Mouse (Mus musculus) activated CD4-positive, CD25-positive, alpha-beta regulatory T cell, adult 4 months (primary cell): ENCODE data around the gene Catsperd. TPM values are rescaled to one million over a fixed set of nuclear protein-coding genes. Genes with fewer than 3 reads are reported as not detected.

ENCODE experiments used
- polyA plus RNA-seq, 2 experiments: library from polyadenylated mRNA; unstranded; fragments of 100-300 nt; shearing (Covaris generic); gene quantifications; one replicate each; pipeline ENCODE4 v1.2.1; 2017

The Catsperd gene
- polyA plus RNA-seq, 2 experiments from 2014 or later: 0.87 to 1.0 TPM

Other genes with a start within 250 kb of the Catsperd start
- 1 to 10 TPM; 6.5 to 8.6 TPM for gene Ptprs, start 151.7 kb upstream of the Catsperd start, polyA plus RNA-seq
- not detected for gene Znrf4, start 115.7 kb upstream of the Catsperd start, polyA plus RNA-seq
- gene Gm20219, start 73.8 kb upstream of the Catsperd start, polyA plus RNA-seq: 1 to 10 TPM; 1.4 to 2.4 TPM
- gene Safb2, start 43.6 kb upstream of the Catsperd start, polyA plus RNA-seq: 10 to 100 TPM; 39.6 to 40.2 TPM
- 10 to 100 TPM; 34.0 to 45.4 TPM for gene Safb, start 43.3 kb upstream of the Catsperd start, polyA plus RNA-seq
- gene 2410015M20Rik, start 18.4 kb upstream of the Catsperd start, polyA plus RNA-seq: 100 to 1,000 TPM; 272 to 317 TPM
- 1,000 to 10,000 TPM; 4,432 to 4,869 TPM for gene Rpl36, start 14.7 kb upstream of the Catsperd start, polyA plus RNA-seq
- gene Lonp1, start 1.3 kb upstream of the Catsperd start, polyA plus RNA-seq: 1 to 10 TPM; 7.0 to 8.0 TPM
- 10 to 100 TPM; 40.5 to 56.7 TPM for gene Ranbp3, start 45.2 kb downstream of the Catsperd start, polyA plus RNA-seq
- 100 to 1,000 TPM; 272 to 279 TPM for gene Ndufa11, start 89.6 kb downstream of the Catsperd start, polyA plus RNA-seq
- 1 to 10 TPM; 6.0 TPM for gene Vmac, start 89.9 kb downstream of the Catsperd start, polyA plus RNA-seq
- gene Nrtn, start 129.4 kb downstream of the Catsperd start, polyA plus RNA-seq: not detected
- gene Dus3l, start 136.6 kb downstream of the Catsperd start, polyA plus RNA-seq: 10 to 100 TPM; 24.3 to 32.7 TPM
- gene Prr22, start 142.1 kb downstream of the Catsperd start, polyA plus RNA-seq: under 1 TPM; 0.33 to 0.74 TPM
- 1 to 10 TPM; 1.4 to 1.9 TPM for gene Rfx2, start 202.9 kb downstream of the Catsperd start, polyA plus RNA-seq
- gene Acsbg2, start 246.3 kb downstream of the Catsperd start, polyA plus RNA-seq: under 1 TPM in 1 of 2 experiments, not detected in 1; 0.21 TPM
- gene 1700061G19Rik, start 247.3 kb downstream of the Catsperd start, polyA plus RNA-seq: under 1 TPM; 0.28 to 0.37 TPM